Mouse (Mus musculus): Measurements from ENCODE around the gene Usb1. TPM values are rescaled to one million over a fixed set of nuclear protein-coding genes. Genes with fewer than 3 reads are reported as not detected.
A peak's percentile ranks its signal among the peaks of the same experiment; 100 is the strongest.

Usb1 gene
- total and polyA plus RNA-seq, 3 experiments = 36.2 to 52.5 TPM; not detected in 1

DNA sequence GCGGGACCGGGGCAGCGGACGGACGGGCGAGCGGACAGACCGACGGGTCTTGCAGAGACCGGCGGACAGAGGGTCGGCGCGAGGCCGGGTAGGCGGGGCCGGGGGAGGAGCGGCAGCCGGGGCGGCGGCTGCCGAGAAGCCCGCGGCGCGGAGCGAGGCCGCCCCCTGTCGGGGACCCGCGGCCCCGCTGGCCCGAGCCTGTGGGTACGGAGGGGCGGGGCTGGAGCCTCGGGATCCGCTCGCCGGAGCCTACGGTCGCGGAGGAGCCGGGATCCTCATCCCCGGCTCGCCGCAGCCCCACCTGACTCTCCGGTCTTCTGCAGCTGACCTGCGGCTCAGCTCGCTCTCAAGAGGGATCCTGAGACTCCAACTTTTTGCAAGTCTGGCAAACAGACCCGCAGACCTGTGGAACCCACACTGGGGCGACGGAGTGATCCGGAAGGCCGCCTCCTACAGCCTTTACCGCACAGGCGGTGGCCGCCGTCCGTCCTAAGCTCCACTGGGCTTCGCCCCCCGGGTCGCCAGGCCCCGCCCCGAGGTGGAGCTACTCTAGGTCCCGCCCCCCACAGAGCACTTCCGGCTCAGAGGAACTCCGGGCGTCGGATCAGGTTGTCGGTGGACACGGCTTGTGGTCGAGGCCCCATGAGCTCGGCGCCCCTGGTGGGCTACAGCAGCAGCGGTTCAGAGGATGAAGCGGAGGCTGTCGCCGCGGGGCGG lies at the start of gene Usb1, which contains the start of gene Zfp319 (continued):
- TF ChIP-seq MXI1 (IDR thresholded peaks at IDR 0.05; ENCODE audit: low read depth, low read length) = peak; percentile 45; the same call in 1 of the 2 replicates
- no peak for TF ChIP-seq RCOR1 (IDR thresholded peaks at IDR 0.05; ENCODE audit: low read depth, low read length)
- no peak for TF ChIP-seq MAFK (IDR thresholded peaks at IDR 0.05; ENCODE audit: borderline replicate concordance, low read depth, low read length)
- TF ChIP-seq BHLHE40 (IDR thresholded peaks at IDR 0.05; ENCODE audit: borderline replicate concordance, low read depth, low read length) = no peak

DNA sequence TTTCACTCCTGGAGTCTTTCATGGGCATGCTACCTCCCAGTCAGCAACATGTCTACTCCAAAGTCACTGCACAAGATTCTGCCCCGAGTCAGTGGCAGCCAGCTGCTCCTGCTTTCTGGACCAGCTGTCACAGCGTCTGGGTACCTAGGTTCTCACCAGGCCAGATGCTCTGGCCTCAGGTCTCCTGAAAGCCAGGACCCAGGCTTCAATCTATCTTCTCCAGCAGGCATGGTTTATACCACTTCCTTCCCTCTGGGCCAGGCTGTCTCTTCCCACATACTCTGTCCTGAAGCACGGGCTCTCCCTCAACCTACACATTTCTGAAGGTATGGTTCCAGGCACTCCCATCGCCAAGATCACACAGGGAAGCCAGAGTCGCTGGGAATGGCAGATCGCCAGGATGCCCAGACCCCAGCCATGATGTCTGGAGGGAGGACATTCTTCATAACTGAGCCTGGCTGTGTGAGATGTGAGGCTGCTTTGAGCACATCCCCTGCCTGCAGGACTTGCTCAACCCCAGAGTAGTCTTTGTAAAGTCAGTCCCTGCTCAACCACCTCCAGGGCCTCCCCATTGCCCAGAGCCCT lies 42.9 kb upstream of the Usb1 start:
- no peak for DNase-seq (ENCODE audit: low read depth, low spot score)
- peaks cover 4 to 10% of the 10 kb centered on the region in 2 experiments for H3K27me3 ChIP-seq (ENCODE audit: control insufficient read depth in 1 of 2, insufficient read depth in 2 of 2, low read length in 2 of 2)
- TF ChIP-seq MYB (IDR thresholded peaks at IDR 0.05; ENCODE audit: low read depth, low read length) = no peak
- TF ChIP-seq RAD21 (IDR thresholded peaks at IDR 0.05; ENCODE audit: low read depth, low read length) = no peak
- no peak for TF ChIP-seq POLR2A (IDR thresholded peaks at IDR 0.05; ENCODE audit: control insufficient read depth in 1 of 2, insufficient read depth in 1 of 2, low read depth in 1 of 2, low read length in 2 of 2, poor library complexity in 1 of 2)
- no peak for TF ChIP-seq ZC3H11A (IDR thresholded peaks at IDR 0.05; ENCODE audit: low read depth, low read length)
- TF ChIP-seq MXI1 (IDR thresholded peaks at IDR 0.05; ENCODE audit: low read depth, low read length) = no peak
- no peak for TF ChIP-seq JUND (IDR thresholded peaks at IDR 0.05; ENCODE audit: low read depth, low read length)
- TF ChIP-seq ELF1 (IDR thresholded peaks at IDR 0.05; ENCODE audit: low read depth, low read length) = no peak
- no peak for TF ChIP-seq MAFK (IDR thresholded peaks at IDR 0.05; ENCODE audit: borderline replicate concordance, low read depth, low read length)
- no peak for TF ChIP-seq TAL1 (IDR thresholded peaks at IDR 0.05; ENCODE audit: low read length)
- no peak for TF ChIP-seq TBP (IDR thresholded peaks at IDR 0.05; ENCODE audit: low read depth, low read length)
- TF ChIP-seq HCFC1 (IDR thresholded peaks at IDR 0.05; ENCODE audit: low read depth, low read length) = no peak
- TF ChIP-seq EP300 (IDR thresholded peaks at IDR 0.05; ENCODE audit: low read depth in 1 of 2, low read length in 2 of 2) = no peak
- TF ChIP-seq ZMIZ1 (IDR thresholded peaks at IDR 0.05; ENCODE audit: low read depth, low read length) = no peak
- H3K9me3 ChIP-seq (replicated peaks; ENCODE audit: insufficient read depth, low read length) = no peaks in the 10 kb centered on the region
- no peaks in the 10 kb centered on the region for H3K79me2 ChIP-seq (ENCODE audit: control insufficient read depth, insufficient read depth, low read length, poor library complexity)
- no peak overlapping the region for H3K27ac ChIP-seq (ENCODE audit: control insufficient read depth, low read depth, low read length)
- no peak overlapping the region for H3K4me3 ChIP-seq (ENCODE audit: control insufficient read depth in 1 of 2, insufficient read depth in 1 of 2, low read depth in 2 of 2, low read length in 2 of 2)
- no peak overlapping the region for H3K9ac ChIP-seq (ENCODE audit: control insufficient read depth, low read depth, low read length, poor library complexity, severe bottlenecking)
- H3K4me1 ChIP-seq (ENCODE audit: control insufficient read depth in 1 of 2, insufficient read depth in 2 of 2, low read length in 2 of 2) = peaks cover 0 to 4% of the 10 kb centered on the region in 2 experiments; a peak in 2 of 4 replicates
- H3K36me3 ChIP-seq (ENCODE audit: control insufficient read depth in 1 of 2, insufficient read depth in 2 of 2, low read length in 2 of 2) = no peaks in the 10 kb centered on the region

DNA sequence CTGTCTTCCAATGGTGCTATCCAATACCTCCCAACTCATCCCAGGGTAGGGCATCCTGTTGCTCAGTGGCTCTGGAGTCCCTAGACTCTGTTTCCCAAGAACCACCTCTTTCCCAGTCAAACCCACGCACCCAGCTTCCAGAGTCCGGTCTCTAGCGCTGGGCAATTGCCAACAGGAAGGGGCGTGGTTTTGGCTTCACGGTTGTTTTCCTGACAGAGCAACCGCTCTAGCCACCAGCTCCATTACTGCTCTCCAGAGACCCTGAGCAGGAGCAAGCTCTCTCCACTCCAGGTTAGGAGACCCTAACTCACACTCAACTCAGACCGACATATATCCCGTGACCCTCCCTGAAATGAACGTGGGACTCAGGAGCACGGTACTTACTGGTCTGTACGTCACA lies 38.9 kb upstream of the Usb1 start:
- TF ChIP-seq SMC3 (IDR thresholded peaks at IDR 0.05; ENCODE audit: low read depth, low read length) (no peak), POLR2AphosphoS2 (IDR thresholded peaks at IDR 0.05; ENCODE audit: low read length) (no peak), E2F4 (IDR thresholded peaks at IDR 0.05; ENCODE audit: borderline replicate concordance, low read depth, low read length) (no peak), MYB (IDR thresholded peaks at IDR 0.05; ENCODE audit: low read depth, low read length) (no peak), NELFE (IDR thresholded peaks at IDR 0.05; ENCODE audit: low read depth, low read length) (peak; percentile 20; the same call in 1 of the 2 replicates), ELF1 (IDR thresholded peaks at IDR 0.05; ENCODE audit: low read depth, low read length) (0 out of 2 replicates have a peak, but pooled peaks have one; percentile 11), POLR2A (IDR thresholded peaks at IDR 0.05; ENCODE audit: control insufficient read depth in 1 of 2, insufficient read depth in 1 of 2, low read depth in 1 of 2, low read length in 2 of 2, poor library complexity in 1 of 2) (peak in 1 of 2 experiments; percentile 29; a peak in 1 of 4 replicates), JUND (IDR thresholded peaks at IDR 0.05; ENCODE audit: low read depth, low read length) (no peak), ZMIZ1 (IDR thresholded peaks at IDR 0.05; ENCODE audit: low read depth, low read length) (no peak), TAL1 (IDR thresholded peaks at IDR 0.05; ENCODE audit: low read length) (no peak)
- peak overlapping the region; percentile 38 to 46 for H3K4me3 ChIP-seq (ENCODE audit: control insufficient read depth in 1 of 2, insufficient read depth in 1 of 2, low read depth in 2 of 2, low read length in 2 of 2)

More for the DNA sequence above, 38.9 kb upstream of the Usb1 start:
- H3K79me2 ChIP-seq (ENCODE audit: control insufficient read depth, insufficient read depth, low read length, poor library complexity) = no peaks in the 10 kb centered on the region
- DNase-seq (ENCODE audit: low read depth, low spot score) = peak; percentile 63
- H3K27ac ChIP-seq (ENCODE audit: control insufficient read depth, low read depth, low read length) = no peak overlapping the region
- peak overlapping the region; percentile 53 for H3K9ac ChIP-seq (ENCODE audit: control insufficient read depth, low read depth, low read length, poor library complexity, severe bottlenecking)
- no peaks in the 10 kb centered on the region for H3K9me3 ChIP-seq (replicated peaks; ENCODE audit: insufficient read depth, low read length)
- peaks cover 0 to 4% of the 10 kb centered on the region in 2 experiments; a peak in 2 of 4 replicates for H3K4me1 ChIP-seq (ENCODE audit: control insufficient read depth in 1 of 2, insufficient read depth in 2 of 2, low read length in 2 of 2)
- no peaks in the 10 kb centered on the region for H3K36me3 ChIP-seq (ENCODE audit: control insufficient read depth in 1 of 2, insufficient read depth in 2 of 2, low read length in 2 of 2)
- H3K27me3 ChIP-seq (ENCODE audit: control insufficient read depth in 1 of 2, insufficient read depth in 2 of 2, low read length in 2 of 2) = peaks cover 4 to 5% of the 10 kb centered on the region in 2 experiments; a peak in 2 of 4 replicates

Data from MEL (cell line).